Mouse (Mus musculus) layer of hippocampus, postnatal 25 days (tissue): ENCODE results near the gene Fars2. TPM values are rescaled to one million over a fixed set of nuclear protein-coding genes. Genes with fewer than 3 reads are reported as not detected.
"Not testable (repeated sequence)": the region's sequence is repeated elsewhere in the genome, so short reads cannot be mapped to it uniquely, and the experiment has no call there.

ENCODE experiments used
- DNase-seq, 2 experiments: peaks; one replicate each; pipeline ENCODE4 v3.0.0; 2022; ENCODE audit warnings: mixed read lengths in 2 of 2, low spot score in 1 of 2; ENCODE audit errors: extremely low spot score in 1 of 2
- total RNA-seq, 2 experiments: library from RNA; stranded (reverse); gene quantifications; 2 replicates each; pipeline ENCODE4 v1.2.3; 2021

Fars2 gene
- total RNA-seq, 2 experiments from 2014 or later, result 33.8 to 37.6 TPM

DNA sequence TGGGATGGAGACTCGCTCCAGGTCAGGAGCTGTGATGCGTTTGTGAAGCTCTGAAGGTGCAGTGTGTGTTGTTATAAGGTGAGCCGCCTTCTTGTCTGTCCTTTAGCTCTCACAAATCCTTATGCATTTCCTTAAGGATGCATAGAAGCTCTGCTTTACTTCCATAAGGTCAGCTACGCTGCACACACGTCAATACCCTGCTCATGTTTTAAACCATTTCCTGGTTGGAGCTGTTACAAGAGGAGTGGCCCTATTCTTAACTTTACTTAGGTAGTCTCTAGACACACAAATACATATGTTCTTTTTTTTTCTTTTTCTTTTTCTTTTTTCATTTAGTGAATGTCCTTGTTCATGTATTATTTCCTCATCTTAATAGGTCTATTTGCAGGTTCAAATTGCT, 22.5 kb downstream of the Fars2 start:
- DNase-seq, result no peak

- no peak for DNase-seq
Measured at GRCm38 (mm10) chr13:36140247-36141016, 23.2 kb downstream of the Fars2 start.

GRCm38 (mm10) chr13:36145601-36146000, 28.4 kb downstream of the Fars2 start:
- no peak for DNase-seq

DNA sequence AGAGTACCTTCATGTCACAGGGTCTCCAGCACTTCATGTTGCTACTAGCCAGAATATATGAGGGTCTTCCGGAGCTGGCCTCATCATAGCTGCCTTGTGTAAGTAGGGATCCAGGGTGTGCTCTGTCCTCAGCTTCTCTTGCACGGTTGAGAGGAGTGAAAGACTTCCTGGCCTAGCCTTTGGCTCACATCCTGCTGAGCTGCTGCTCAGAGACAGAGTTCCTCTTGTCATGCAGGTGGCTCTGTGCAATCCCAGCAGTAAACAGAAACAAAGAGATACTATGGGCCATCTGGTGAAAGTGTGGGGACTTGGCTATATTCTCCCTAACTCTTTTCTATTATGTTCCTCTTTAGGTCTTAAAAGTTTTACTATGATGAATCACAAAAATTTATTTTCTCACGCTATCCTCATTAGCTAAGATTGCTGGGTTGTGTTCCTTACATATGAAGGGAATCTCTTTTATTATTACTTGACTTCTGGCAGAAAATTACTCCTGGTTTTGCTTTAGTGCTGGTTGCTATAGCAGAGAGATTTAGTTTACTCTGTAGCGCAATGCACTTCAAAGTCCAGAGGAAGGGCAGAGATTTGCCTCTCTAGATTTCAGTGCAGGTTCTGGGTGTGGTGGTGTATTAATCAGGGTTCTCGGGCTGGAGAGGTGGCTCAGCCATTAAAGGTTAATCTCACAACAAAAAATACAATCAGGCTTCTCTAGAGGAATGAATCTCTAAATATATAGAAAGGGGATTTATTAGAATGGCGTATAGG, 32.1 kb downstream of the Fars2 start:
- DNase-seq, result no peak

GRCm38 (mm10) chr13:36150272-36150671, 33.1 kb downstream of the Fars2 start:
- no peak for DNase-seq

DNA sequence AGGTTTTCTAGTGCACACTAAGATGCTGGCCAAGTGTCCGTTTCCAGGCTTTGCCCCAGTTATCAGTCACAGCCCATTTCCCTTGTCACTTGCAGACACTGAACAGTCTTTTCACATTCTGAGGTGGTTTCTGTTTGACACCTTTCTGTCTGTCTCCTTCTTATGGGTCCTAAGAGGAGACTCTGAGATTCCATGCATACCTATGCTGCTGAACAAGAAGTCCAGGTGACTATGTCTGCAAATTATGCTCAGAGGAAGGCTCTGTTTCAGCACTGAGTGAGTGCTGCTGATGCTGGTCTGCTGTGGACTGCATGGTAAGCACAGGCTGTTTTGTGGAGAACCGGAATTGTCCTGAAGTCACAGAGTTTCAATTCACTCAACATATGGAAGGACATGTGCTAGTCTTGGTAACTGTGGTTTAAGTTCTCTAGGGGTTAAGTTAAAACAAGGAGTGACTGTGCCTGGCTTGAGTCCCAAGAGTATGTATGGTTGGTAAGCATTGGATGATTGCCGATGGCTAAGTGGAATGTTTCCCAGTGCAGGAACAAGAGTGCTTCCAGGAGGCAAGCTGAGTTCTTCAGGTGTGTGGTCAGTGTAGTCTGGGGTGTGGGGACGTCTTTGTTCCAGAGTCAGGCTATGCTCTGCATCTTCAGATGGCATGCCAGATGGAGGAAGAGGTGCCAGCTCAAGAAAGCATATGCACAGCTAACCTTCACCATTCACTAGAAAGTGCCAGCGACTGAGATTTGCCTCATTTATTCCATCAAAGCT, 35.7 kb downstream of the Fars2 start:
- DNase-seq, result no peak

DNA sequence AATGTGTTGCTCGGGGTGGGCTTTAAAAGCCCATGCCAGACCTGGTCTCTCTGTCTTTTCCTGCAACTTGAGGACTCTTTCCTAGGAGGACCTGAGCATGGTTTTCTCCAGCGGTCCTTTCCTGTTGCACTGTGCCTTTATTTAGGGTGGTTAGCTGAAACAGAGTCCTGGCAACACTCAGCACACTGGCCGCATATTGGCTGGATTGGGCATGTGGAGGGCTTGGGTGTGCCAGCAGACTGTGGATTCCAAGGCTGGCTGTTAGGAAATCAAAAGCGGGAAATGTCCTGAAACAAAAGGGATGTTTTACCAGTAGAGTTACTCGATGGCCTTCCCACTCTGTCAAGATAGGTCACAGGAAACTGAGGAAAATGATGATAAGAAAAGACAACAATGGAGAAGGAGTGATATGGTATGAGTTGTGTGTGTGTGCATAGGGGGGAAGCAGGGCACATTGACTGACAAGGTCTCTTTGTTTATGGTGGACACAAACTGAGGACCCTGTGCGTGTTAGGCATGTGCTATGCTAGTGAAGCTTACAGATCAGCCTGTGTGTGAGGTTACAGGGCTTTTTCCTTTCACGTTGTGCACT, 39.2 kb downstream of the Fars2 start:
- no peak for DNase-seq

GRCm38 (mm10) chr13:36163411-36163810, 46.2 kb downstream of the Fars2 start:
- DNase-seq, result no peak

DNA sequence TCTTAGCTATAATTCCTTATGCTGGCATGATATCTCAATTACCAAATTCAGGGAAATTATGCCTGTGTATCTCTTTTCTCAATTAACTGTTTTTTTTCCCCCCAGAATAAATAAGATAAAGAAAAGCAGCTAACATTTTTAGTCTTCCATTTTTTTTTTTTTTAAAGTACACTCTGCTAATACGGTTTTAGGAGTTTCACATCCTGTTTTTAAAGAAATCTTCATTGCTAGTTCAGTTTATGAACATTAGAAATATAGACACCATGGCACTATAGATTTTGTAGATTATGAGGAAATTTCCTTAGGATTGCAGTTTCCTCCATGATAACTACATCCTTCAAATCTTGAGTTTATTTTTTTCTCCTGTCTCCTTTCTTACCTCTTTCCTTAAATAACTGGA, 46.7 kb downstream of the Fars2 start:
- no peak for DNase-seq

DNA sequence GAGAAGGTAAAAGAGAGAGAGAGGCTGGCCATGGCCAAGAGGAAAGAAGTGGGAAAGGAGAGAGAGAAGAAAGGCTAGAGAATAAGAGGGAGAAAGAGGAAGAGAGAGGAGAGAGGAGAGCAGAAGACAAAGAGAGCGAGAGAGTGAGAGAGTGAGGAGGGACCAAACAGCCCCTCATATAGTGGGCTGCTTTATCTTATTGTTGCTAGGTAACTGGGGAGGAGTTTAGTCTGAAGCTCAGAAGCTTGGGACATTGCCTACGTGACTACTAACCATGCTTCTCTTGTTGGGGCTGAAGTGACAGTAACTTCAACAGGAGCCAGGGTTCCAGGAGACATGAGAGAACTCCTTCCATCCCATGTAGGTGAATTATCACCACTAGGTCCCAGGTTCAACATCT, 55.8 kb downstream of the Fars2 start:
- not testable (repeated sequence) for DNase-seq

- no peak for DNase-seq
Measured at GRCm38 (mm10) chr13:36174101-36174500, 56.9 kb downstream of the Fars2 start.

GRCm38 (mm10) chr13:36174772-36175171, 57.6 kb downstream of the Fars2 start:
- no peak for DNase-seq

GRCm38 (mm10) chr13:36181231-36181630, 64.0 kb downstream of the Fars2 start:
- DNase-seq, result no peak

DNA sequence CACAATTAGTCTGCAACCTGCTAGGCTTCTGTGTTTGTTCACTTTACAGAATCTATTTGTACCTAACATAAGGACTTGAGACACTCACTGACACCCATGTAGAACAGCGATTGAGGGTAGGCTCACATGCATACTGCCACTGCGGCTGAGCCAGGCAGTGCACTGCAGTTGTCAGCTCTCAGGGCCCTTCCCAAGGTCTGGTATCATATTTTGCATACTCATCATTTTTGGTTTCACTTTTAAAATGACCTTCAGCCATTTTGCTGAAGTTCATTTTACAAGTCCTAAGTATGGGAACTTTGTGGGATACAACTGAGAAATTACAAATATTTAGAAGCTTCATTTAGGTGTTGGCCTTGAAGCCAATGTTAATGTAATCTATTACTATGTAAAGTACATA, 73.4 kb downstream of the Fars2 start:
- no peak for DNase-seq

DNA sequence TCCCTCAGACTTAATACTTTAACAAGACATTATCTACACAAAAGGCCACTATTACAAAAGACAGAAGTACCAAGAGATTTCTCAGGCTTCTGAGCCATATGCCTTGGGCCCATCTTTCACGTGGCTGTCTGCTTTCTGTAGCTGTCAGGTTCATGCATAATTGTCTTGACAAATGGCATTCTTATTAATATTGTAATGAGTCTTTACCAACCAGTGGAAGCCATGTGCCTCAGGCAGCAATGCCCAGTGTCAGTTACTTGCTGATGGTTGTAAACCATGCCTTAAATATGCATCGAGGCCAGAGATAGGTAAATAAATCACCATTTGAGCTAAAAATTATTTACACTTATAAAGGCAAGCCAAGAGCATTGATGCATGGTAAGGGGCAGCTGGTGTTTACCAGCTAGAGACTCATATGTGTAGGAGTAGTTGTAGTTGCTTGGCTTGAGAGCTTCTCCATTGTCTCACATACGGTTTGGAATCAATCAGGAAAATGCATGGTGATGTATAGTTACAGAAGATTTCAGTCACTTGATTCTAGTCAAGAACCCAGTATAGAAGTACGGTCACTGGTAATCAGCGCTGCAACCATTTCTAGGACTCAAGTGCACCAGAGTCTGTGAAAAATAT, 76.4 kb downstream of the Fars2 start:
- no peak for DNase-seq

DNA sequence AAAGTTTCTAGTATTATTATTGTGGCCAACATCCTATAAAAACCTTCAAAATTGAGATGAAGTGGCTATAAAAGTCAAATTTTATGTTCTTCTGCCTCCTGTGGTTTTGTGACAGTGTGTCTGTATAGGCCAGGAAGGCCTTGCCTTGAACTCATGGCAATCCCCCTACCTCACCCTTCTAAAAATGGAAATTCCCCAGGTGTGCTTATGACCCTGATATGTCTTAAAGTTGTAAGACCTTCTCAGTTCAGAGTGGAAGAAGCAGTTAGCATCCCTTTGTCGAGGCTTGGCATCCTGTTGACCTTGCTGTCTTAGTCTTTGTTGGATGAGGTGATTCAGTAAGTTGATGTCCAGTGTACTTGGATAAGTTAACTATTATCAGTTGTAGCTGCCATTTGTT, 82.1 kb downstream of the Fars2 start:
- DNase-seq, result no peak

DNA sequence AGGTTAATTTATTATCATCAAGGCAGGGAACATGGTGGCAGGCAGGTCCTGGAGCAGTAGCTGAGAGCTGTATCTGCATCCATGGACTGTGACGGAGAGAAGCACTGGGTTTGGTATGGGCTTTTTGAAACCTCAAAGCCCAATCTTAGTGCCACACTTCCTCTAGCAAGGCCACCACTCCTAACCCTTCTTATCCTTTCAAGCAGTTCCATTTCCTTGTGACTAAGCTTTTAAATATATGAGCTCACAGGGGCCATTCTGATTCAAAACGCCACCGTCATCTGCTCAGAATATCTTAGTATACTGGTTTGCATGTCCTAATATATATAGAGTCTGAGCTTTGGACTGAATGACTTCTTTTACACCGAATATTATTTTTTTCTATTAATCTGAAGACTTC, 83.2 kb downstream of the Fars2 start:
- no peak for DNase-seq

DNA sequence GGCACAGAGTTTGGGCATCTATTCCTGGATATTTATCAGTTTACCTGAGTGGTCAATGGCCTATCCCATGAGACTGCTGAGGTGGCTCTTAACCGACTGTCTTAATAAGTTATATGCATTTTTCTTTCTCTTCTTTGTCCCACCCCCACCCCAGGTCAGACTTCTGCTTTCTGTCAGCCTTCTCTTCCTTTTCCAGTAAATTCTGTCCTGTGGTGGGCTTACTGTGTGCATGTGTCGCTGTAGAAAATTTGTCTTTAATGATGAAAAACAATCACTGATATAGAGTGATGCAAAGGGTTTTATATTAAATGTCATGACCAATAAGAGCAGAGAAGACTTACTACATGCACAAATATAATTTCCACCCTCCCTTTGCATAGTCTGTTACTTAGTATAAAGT, 85.3 kb downstream of the Fars2 start:
- DNase-seq, result no peak

DNA sequence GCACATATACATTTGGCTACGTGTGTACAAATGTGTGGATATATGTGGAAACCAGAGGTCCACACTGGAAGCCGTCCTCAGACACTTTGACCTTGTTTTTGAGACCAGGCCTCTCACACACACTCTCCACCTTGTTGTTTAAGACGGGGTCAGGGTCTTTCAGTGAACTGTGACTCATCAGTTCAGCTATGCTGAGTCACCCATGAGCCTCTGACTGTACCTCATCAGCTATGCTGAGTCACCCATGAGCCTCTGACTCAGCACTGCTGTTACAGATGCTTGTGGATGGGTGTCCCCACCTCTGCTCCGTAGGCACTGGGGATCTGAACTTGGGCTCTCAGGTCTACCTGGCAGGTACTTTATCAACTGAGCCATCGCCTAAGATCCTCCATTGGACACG, 85.8 kb downstream of the Fars2 start:
- DNase-seq, result no peak

DNA sequence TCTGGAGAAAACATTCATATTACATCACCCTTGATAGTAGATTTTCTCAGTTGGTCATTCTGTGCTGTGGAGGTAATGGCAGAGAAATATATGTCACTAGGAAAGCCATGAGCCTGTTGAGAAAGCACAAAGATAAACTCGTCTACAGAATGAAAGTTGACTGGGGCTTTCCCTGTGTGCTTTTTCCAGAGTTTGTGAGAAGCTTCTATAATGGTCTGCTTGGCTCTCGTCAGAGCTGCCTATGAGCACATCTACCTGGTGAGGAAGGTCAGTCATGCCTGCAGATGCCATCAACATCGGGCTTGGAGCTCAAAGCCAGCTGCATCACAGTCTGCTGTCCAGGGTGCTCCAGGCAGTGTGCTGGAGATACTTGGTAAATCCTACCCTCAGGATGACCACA, 87.1 kb downstream of the Fars2 start:
- no peak for DNase-seq
